Mouse (Mus musculus) frontal cortex, adult (tissue): ENCODE measurements around the gene Card6.
A peak's percentile ranks its signal among the peaks of the same experiment; 100 is the strongest.
"Not testable (repeated sequence)": the region's sequence is repeated elsewhere in the genome, so short reads cannot be mapped to it uniquely, and the experiment has no call there.

Source experiments
- ATAC-seq: cut with Nextera tagmentation; 2 replicates; pipeline ENCODE4 v1.9.2; 2017; ENCODE audit warnings: mild to moderate bottlenecking, moderate library complexity, mixed read lengths; ENCODE audit not compliant: low TSS enrichment

Gene Card6

GRCm38 (mm10) chr15:5130887-5131668 is 22.7 kb upstream of the Card6 start:
- not testable (repeated sequence) for ATAC-seq

DNA sequence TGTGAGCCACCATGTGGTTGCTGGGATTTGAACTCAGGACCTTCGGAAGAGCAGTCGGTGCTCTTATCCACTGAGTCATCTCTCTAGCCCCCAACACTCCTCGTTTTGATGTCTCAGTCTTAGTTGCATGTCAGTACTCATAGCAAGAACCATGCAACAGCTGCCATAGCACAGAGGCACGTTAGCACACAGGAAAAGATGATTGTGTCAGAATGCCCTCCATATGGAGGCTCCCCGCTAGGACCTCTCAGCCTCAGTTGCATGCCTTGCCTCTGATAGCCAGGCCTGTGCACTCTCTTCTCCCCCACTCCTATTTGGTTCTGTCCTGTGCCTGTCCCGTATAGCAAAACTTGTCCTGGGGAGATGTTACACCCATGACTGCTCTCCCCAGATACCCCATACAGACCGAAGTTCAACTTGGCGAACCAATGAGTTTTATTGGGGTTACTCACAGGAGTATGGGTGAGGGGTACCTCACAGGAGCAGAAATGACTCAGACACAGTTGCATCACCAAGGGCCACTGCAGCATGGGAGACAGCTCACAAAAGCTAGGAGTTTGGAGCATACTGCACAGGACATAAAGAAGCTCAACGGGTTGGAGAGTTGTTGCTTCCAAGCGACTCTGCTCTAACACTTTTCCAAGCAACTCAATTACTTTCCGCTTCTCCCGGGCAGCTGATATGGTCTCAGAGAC is 20.9 kb upstream of the Card6 start:
- no peak for ATAC-seq

- no peak for ATAC-seq
Measured at GRCm38 (mm10) chr15:5128176-5128940, 20.0 kb upstream of the Card6 start.

DNA sequence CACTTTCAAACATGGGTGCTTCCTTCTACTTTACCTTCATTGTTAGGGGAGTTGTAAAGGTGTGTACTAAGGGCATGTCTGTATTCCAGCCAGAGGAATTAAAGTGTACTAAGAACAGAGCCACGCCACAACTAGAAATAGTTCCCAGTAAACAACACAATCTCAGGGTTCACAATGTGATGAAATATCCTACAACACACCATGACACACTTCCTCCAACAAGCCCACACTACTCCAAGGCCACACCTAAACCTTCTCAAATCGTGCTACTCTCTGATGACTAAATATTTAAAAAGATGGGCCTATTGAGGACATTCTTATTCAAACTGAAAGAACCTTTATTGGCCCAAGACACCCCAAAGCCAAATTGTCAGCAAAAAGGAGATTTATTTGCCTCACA is 19.1 kb upstream of the Card6 start:
- ATAC-seq = no peak

DNA sequence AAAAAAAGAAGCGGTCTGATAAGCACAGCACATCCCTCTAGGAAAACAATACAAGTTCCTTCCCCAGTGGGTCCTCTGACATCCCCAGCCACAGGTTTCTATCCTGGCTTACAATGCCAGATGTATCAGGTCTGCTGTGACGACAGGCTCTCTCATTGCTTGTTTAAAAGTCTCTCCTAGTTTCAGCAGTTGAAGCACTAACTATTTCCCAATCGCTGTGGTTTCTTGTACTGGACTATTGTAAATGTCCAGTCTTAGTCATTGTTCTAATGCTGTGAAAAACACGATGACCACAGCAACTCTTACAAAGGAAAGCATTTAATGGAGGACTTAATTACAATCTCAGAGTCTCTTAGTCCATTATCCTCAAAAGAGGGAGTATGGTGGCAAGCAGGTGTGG is 18.1 kb upstream of the Card6 start:
- no peak for ATAC-seq

DNA sequence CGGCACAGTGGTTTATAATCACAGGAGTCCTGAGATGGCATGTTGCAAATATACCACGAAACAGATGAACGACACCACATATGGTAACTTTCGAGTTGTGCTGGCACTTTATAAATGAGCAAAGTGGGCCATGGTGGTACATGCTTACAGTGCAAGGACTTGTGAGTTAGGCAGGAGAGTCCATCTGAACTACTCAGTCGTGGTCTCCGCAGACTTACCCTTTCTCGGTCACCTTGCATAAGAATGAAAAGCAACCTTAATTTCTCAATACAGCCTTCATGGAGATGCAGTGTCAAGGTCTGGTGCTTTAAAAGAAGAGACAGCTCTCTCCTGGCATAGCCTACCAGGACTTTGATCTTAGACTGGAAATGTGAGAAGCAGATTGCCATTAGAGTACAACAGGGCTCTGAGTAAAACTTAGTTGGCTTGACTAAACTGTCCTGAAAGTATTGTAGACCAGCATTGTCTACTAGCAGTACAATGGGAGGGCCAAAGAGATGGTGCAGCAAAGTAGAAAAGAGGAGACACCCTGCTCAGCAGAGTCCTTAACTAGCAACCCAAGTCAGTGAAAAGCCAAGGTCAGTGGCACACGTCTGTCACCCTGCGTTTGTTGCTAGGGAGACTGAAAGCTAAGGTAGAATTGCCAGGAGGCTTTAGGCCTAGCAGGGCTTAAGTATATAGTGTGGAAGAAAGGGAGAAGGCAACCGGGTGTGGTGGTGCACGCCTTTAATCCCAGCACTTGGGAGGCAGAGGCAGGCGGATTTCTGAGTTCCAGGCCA is 13.4 kb upstream of the Card6 start:
- no peak for ATAC-seq

DNA sequence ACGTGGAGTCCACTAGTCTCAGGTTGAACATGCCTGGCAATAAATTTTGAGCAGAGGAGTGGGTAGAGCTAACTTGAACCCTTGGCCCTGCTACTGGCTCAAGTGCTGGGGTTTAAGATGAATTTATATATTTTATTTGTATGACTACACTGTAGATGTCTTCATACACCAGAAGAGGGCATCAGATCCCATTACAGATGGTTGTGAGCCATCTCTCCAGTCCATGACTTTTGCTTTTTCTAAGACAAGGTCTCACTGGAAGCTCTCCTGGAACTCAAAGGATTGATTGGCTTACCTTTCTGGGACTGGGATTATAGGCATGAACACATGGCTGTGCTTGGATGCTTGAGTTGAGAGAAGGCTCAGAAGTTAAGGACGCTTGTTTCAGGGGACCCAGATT is 11.4 kb upstream of the Card6 start:
- ATAC-seq = no peak

- no peak for ATAC-seq
Measured at GRCm38 (mm10) chr15:5119192-5119591, 10.9 kb upstream of the Card6 start.

DNA sequence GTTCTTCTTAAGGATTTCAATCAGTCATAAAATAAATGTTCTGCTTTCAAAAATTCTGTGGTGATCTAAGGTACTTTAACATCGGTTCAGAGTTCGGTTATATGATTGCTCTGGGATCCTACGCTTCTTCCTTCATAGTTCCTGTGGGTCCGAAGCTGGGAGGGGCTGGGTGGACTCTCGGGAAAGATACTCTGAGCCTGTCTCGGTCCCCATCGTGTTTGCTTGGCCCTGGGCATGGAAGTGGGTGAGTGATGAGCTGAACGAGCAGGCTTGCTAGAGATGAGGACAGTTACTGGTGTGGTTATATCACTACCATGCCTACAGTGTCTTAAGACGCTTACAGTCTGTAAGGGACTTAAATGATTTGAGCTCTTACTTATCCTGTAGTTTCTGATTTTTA is 10.3 kb upstream of the Card6 start:
- no peak for ATAC-seq

DNA sequence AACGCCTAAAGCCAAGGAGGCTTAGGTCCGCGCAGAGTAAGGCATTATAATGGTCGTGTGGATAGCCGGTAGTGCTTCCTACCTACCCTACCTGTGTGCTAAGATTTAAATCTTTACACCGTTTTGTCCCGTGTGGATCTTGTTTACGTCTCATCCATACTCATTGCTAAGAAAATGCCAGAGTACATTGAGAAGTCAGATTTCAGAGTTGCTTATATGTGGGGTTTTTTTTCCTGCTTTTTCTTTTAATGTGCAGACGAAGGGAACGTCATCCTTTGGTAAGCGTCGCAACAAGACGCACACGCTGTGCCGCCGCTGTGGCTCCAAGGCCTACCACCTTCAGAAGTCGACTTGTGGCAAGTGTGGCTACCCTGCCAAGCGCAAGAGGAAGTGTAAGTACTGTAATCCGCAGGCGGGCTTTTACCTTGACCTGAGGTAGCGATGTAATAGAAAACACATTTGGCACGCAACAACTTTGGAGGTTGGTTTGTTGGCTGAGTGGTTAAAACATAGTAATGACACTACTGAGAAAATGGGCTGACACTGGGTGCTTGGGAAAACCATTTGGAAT is 8.8 kb upstream of the Card6 start:
- no peak for ATAC-seq

GRCm38 (mm10) chr15:5116270-5117030 is 8.1 kb upstream of the Card6 start, which contains the start of gene Rpl37:
Rpl37 (plus strand) TSS chr15:5116645.
- peak; percentile 96 for ATAC-seq

DNA sequence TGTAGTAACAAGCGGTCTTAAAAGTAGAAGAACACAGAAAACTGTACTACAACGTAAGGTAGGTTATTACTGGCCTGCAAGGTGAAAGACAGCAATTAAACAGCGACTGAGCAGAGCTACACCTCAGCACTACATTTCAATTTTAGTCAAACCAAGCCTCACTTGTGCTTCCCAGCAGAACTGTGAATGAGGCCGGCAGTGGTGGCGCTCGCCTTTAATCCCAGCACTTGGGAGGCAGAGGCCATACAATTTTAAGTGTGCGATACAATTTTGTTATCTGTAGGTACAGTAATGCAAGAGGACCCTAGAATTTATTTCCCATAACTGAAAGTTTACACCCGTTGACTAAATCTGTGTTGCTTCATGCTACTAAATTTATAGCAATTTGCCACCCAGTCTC is 6.8 kb upstream of the Card6 start:
- ATAC-seq = no peak

DNA sequence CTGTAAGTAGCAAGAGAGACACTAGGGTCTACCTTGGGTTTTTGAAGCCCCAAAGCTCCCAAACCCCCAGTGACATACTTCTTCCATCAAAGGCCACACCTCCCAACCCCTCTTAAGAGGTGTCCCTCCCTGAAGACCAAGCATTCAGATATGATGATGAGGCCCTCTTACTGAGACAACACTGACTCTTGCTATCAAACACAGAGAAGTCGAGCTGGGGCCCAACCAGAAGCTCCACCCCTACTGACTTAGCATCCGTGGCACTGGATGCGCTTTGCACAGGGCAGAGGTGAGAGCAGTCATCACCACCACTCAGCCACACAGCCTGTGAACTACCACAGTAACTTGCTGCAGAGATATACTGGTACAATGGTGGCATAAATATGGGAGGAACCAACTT is 4.3 kb upstream of the Card6 start:
- no peak for ATAC-seq

DNA sequence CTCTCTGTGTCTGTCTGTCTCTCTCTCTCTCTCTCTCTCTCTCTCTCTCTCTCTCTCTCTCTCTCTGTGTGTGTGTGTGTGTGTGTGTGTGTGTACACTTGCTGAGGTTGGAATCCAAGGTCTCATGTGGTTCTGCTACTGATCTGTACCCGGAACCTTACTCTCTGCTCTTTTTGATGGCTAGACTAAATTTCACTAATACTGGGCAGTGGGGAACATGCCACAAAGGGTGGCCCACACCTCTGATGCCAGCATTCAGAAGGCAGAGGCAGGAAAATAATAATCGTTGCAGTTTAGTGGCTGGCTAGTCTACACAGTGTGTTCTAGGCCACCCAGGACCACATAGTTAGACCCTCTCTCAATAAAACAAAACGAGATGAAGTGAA is 309 bp upstream of the Card6 start:
- no peak for ATAC-seq

DNA sequence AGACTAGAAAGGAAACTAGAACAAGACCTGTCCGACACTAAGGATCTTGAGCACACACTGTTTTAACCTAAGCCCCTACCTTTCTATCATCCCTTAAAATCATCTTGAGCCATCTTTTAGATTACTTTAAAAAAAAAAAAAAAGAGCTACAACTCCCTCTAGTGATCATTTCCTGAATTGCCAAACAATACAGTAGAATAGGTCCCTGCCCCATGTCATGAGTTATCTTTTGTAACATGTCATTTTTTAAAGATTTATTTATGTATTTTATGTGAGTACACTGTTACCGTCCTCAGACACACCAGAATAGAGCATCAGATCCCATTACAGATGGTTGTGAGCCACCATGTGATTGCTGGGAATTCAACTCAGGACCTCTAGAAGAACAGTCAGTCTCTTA is 2.0 kb downstream of the Card6 start:
- peak; percentile 50; the same call in 1 of the 2 replicates for ATAC-seq

GRCm38 (mm10) chr15:5105891-5106290 is 2.4 kb downstream of the Card6 start:
- no peak for ATAC-seq

DNA sequence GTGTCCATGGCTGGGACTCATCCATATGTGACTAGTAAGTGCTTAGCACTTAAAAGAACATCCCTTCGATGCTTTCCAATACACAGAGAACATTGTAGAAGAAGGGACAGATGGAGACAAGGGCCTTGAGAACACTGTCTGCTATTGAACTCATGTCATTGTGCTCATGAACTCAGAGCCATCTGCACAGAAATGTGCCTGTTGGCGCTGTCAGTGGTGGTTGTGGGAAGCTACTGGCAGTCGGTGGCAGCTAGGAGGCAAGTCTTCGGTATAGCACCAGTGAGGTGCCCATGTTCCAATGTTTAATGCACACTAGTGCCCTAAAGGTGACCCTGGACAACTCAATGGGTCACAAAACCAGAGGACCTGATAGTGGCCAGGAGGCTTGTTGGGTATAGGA is 6.0 kb downstream of the Card6 start:
- ATAC-seq = no peak

DNA sequence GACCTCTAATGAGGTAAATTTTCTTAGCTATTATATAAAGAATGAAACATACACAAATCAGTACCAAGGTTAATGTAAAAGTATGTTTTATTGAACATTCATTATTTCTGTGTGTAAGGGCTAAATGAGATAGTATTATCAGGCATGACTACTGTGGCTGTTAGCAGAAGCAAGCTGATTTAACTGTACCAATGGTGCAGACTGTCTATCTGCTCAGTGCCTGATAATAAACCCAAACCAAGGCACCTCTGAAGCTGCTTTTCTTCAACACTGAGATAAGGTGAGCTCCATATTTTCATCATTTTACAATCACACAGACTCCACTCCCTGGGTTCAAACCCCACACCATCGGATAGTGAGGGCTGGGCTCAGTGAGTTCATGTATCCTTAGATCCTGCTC is 11.0 kb downstream of the Card6 start:
- no peak for ATAC-seq

DNA sequence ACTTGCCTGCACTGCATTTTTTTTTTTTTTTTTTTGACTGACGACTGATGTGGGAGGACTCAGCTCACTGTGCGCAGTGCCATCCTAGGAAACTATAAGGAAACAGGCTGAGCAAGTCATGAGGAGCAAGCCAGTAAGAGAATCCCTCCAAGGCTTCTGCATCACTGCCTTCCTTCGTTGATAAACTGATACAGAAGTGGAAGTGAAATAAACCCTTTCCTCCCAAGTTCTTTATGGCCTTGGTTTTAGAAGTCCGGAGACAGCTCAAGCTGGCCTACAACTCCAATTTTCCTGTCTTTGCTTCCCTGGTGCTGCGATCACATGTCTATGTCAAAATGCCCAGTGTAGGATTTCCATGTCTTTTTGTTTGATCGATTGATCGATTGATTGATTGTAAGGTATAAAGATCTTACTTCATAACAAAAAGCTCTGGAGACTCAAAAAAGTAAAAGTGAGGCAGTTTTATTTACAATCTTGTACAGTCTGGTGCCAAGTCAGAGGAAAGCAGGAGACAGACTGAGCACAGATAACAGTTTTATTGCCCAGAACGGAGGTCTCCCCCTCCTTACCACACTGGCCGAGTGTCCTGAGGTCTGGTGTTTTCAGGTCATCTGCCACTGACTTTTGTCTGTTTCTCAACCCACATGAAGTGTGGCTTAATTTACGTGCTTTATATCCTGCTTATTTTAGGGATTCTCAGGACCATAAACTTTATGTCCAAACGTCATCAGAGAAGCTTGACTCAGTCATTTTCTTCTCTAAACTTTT is 12.6 kb downstream of the Card6 start:
- ATAC-seq = no peak

DNA sequence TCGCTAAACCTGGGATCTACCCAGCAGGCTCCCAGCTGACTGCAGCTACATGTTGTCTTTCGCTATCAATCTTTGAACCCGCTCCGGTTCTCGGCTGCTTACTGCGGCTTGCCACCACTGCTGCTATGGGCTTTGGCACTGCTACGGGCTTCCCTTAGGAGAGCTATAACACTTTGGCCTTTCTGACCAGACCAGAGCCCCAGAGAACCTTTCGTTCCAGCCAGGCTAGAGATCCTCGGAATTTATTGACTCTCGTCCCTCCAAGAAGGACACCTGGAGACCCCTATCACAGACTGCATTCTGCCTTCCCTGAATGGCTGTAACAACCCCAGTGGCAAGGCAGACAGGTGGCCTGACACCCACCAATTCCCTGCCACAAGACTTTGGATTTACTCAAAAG is 18.2 kb downstream of the Card6 start:
- no peak for ATAC-seq
